Mouse (Mus musculus): ENCODE data around the gene Syngap1.

Gene Syngap1

DNA sequence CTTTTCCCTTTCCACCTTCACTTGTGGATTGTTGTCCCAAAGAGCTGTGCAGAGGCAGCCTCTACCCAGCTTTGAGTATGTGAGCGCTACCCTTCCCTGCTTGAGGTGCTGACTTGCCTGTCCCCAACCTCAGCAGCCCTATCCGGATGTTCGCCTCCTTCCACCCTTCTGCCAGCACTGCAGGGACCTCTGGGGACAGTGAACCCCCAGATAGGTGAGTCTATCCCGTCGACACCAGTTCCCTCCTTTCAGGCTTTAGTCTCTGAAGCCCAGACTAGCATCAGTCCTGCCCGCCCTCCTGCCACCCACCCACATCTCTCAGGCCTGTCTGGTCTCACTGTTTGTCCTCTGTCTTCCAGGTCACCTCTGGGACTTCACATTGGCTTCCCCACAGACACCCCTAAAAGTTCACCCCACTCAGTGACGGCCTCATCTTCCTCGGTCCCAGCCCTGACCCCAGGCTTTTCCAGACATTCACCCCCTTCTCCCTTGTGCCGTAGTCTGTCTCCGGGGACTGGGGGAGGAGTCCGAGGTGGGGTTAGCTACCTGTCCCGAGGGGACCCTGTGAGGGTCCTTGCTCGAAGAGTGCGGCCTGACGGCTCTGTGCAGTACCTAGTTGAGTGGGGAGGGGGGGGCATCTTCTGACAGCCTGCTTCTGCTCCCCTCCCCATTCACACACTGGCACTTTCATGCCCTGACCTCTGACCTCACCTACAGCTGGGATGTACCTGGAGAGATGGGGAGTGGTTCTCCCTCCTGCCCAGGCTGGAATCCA, 3.9 kb upstream of the Syngap1 start:
- DNase-seq (ENCODE audit: low spot score): no peak

GRCm38 (mm10) chr17:26937883-26938695, 3.0 kb upstream of the Syngap1 start:
- no peak for DNase-seq (ENCODE audit: low spot score)

DNA sequence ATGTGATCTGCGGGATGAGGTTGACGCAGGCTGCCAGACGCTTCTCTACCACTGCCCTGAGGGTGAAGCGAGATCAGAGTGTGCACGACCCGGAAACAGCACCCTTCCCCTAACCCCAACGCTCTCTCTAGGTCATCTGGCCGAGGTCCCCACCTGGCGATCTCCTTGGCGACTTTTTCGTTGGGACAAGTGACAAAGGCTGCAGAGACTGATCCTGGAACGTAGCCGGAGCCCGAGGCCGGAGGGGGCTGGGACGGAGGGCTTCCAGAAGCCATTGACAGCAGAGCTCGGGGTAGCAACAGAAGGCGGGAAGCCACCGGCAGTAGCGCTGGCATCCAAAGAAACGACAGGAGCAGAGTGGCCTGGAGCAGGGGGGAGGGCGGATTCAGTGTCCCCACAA, 2.3 kb upstream of the Syngap1 start:
- DNase-seq (ENCODE audit: low spot score): no peak

DNA sequence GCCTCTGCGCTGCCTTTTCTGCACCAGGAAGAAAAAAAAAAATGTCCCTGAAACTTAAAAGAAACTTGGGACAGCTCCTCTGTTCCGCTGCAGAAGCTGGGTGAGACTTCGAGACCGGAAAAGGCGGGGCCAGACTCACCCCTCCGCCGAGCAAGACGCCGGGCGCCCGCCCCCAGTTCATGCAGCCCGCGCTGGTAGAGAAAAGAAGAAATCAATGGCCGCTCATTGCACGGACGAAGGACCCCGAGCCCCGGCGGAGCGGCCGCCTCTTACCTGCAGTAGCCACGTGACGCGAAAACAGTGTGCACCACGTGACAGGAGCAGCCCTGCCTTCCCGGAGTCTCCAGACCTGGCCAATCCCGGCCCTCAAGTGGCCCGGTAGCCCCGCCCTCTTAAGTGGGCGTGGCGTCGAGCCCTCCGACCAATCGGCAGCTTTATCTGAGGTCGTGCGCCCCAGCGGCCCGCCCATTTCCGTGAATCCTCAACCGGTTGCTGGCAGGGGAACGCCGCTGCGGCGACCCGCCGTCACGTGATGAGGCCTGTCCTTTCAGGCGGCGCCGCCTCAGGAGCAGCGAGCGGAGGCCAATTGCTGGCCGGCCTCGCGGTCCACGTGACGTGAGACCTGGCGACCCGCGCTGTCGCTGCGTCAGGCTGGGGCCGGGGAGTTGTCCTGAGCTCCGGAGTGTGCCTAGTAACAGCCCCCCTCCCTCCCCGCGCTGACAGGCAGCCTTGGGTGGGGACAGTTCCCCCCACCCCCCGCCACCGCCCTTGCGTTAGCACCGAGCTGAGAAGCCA, 1.7 kb upstream of the Syngap1 start, which contains the start of gene Cuta:
Gene Cuta (minus strand): TSS at position 392 of the 795 bp plus-strand sequence.
- peak; percentile 99 for DNase-seq (ENCODE audit: low spot score)

DNA sequence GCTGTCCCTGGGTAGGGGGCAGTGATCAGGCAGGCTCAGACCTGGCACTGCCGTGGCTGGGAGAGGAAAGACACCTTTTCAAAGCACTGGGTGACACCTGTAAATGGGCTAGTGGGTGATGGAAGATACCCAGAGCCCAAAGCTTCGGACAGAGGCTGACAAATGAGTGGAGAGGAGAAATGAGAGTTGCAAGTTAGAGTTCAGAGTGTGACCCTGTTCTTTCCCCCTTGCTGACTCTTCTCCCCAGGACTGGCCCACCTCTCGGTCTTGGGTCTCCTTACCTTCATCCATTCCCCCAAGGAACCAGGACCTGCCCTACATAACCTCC, 1.1 kb upstream of the Syngap1 start:
- no peak for DNase-seq (ENCODE audit: low spot score)

GRCm38 (mm10) chr17:26941841-26942570, 953 bp downstream of the Syngap1 start:
- DNase-seq (ENCODE audit: low spot score): no peak

- no peak for DNase-seq (ENCODE audit: low spot score)
Observed at GRCm38 (mm10) chr17:26945824-26946495, 4.9 kb downstream of the Syngap1 start.

- no peak for DNase-seq (ENCODE audit: low spot score)
Observed at GRCm38 (mm10) chr17:26946567-26946966, 5.5 kb downstream of the Syngap1 start.

DNA sequence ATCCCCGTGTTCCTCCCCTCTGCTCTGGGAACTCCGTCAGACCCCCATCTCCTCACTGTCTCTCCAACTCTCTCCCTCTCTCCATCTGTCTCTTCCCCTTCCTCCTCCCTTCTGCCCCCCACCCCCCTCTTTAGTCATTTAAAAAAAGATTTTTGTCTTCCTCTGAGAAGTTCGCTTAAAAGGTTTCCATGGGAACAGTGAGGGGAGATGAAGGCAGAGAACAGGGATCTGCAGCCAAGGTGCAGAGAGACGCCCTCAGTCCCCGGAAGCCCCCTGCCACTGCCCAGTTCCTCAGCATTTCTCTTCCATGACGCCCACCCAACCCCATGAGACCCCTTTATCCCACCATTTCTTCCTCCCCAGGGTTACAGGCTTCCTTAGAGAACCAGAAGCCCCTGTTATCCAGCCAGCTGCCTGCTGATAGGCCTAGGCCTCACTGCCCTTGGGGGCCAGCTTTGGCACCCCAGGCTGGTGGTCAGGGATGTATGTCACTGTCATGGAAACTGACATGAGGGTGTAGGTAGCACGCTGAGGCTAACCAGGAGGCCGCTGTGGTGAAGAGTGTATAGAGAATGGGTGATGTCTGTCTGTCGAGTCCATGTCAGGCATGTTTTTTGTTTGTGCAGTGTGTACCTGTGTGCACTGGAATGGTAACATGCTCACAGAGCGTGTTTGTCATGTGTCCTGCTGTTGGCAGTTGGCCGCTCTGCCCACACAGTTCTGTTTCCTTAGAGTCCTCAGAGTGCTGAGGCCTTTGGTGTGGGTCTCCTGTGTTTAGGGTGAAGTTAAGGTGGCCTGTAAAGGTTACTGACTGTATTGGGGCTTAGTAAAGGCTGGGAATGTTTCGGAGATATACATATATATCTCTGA, 6.4 kb downstream of the Syngap1 start:
- no peak for DNase-seq (ENCODE audit: low spot score)

GRCm38 (mm10) chr17:26948316-26949050, 7.4 kb downstream of the Syngap1 start:
- DNase-seq (ENCODE audit: low spot score): no peak

GRCm38 (mm10) chr17:26949051-26949577, 8.1 kb downstream of the Syngap1 start:
- DNase-seq (ENCODE audit: low spot score): no peak

DNA sequence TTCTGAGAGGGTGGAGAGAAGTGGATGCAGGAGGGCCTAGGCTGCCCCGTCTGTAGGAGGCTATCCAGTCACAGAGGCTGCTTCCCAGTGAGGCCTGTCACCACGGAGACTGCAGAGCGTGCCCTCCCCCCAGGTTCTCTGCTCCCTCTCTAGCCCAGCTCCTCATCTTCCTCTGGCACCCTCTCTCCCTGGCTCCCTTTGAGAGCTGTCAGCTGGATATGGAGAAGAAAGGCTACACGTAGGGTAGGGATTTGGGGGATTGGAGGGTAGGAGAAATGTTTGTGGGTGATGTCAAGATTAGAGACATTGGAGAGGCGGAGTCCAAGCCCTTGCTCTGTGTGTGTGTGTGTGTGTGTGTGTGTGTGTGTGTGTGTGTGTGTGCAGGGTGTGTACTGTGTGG, 8.8 kb downstream of the Syngap1 start:
- no peak for DNase-seq (ENCODE audit: low spot score)

GRCm38 (mm10) chr17:26950560-26951288, 9.7 kb downstream of the Syngap1 start:
- DNase-seq (ENCODE audit: low spot score): no peak

GRCm38 (mm10) chr17:26951406-26951805, 10.4 kb downstream of the Syngap1 start:
- no peak for DNase-seq (ENCODE audit: low spot score)

DNA sequence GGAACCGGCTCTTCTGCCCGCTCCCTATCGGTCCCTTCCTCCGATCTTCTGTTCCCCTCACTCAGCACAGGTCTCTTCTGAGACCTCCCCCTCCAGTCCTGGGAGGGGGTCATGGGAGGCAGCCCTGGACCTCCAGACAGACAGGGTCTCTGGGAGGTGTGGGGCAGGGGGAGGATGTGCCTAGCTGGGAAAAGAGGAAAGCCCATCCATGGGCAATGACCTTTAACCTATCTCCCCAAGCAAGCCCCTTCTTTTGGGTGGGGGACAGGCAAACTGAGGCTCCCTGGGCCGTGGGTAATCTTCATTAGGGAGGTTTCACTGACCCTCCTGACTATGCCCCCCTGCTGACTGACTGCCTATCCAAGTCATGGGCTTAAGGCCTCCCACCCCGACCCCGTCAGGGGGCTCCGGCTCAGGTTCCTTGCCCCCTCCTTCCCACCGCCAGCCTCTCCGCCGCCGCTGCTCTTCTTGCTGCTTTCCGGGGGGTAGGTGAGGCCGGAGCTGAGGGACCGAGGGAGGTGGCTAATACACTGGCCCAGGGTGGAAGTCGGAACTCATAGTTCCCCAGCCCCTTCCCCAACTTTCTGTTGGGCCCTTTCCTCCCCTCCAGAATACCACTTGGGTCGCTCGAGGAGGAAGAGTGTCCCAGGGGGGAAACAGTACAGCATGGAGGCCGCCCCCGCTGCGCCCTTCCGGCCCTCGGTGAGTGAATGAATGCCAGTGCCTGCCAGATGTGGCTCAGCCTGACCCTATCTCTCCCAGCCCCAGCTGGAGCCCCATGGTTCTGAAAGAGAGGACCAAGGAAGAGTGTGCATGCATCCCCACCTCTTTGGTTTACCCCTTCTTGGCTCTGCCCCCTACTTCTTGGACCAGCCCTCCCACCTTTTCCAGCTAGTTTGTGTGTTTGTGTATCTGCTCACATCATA, 11.2 kb downstream of the Syngap1 start:
- no peak for DNase-seq (ENCODE audit: low spot score)

DNA sequence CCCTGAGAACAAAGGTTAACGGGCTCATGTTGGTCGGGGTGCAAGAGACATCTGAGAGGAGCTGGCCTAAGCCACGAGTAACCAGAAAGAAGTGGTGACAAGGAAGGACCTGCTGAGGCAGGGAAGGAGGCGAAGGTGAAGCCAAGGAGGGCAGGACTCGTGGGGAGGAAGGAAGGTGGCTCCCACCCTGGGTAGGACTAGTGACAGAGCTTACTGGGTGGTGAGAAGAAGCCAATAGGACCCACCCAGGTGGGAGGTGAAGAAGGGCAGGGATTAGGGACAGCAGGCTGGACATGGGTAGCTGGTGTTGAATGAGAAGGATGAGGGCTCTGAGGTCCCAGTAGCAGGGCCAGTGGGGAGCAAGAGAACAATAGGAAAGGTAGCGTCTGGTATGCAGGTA, 12.1 kb downstream of the Syngap1 start:
- DNase-seq (ENCODE audit: low spot score): no peak

- no peak for DNase-seq (ENCODE audit: low spot score)
Observed at GRCm38 (mm10) chr17:26953726-26954125, 12.7 kb downstream of the Syngap1 start.

DNA sequence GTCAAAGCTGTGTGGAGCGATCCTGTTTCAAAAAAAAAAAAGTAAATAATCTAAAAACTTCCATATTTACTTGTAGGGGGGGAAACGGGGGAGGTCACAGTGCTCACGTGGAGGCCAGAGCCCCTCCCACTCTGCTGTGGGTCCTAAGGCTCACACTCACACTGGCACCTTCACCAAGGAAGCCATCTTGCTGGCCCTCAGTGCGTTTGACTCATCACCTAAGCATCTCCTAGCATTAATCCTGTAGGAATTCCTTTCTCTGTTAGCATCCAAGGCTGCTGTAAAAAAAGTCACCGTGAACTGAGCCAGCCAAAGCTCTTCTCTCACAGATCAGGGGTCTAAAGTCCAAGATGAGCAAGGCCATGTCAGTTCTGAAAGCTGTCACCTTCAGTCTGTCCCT, 15.3 kb downstream of the Syngap1 start:
- DNase-seq (ENCODE audit: low spot score): no peak

All from layer of hippocampus, adult 9-10 months (tissue).